Mouse (Mus musculus) adrenal gland, postnatal 25 days (tissue): ENCODE measurements around the gene Rap1a. TPM values are rescaled to one million over a fixed set of nuclear protein-coding genes. Genes with fewer than 3 reads are reported as not detected.

Experiments used
- DNase-seq: peaks from one replicate; pipeline ENCODE4 v3.0.0; 2021; ENCODE audit warnings: mixed read lengths
- total RNA-seq: library from RNA; stranded (reverse); gene quantifications from 2 replicates; pipeline ENCODE4 v1.2.3, GENCODE M21; 2021

Gene Rap1a
- total RNA-seq, 1 experiment from 2014 or later, result 200 TPM

DNA sequence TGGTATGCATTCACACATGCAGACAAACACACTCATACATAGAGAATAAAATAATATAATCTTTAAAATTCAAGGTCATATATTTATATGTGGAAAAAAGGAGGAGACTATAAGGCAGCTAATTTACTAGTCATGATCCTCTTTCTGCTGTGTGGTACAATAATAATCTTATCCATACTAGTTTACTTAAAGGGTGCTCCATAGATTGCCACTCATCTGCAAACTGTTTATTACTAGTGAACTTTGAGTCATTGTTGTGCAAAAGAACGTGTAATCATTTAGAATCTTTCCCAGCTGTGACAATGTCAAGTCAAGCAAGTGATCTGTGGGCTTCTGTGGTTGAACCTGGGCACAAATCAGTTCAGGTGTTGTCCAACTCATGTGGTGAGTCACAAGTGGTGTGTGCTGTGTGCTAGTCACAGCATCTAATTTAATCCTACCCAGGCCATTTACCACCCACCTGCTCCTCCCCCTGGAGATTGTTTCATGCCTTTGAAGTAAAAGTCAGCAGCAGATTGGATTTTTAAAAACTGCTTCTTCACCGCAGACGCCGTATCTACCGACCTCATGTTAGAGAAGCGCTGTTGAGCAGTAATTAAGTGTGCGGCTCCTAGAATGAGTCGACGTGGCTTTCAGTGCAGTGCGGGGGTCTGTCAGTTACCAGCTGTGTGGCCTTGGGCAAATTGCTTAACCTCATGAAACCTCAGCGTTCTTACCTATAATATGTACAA is 5.5 kb upstream of the Rap1a start:
- no peak for DNase-seq

DNA sequence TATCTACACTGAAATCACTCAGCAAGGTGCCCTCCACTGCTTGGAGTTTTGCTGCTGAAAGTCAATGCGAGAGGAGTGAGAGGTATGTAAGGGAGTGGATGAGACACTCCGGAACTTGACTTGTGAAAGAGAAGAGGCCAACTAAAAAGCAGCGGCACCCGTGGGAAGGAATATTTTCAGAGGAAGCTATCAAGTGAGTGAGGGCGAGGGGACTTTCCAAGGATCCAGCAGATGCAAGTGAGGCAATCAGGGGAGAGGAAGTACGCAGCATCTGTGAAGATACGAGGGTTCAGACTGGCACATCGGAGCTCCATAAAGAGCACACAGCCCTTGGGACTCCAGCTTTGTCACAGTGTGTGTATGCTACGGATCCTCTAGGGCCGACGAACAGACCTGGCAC is 2.5 kb upstream of the Rap1a start:
- no peak for DNase-seq

DNA sequence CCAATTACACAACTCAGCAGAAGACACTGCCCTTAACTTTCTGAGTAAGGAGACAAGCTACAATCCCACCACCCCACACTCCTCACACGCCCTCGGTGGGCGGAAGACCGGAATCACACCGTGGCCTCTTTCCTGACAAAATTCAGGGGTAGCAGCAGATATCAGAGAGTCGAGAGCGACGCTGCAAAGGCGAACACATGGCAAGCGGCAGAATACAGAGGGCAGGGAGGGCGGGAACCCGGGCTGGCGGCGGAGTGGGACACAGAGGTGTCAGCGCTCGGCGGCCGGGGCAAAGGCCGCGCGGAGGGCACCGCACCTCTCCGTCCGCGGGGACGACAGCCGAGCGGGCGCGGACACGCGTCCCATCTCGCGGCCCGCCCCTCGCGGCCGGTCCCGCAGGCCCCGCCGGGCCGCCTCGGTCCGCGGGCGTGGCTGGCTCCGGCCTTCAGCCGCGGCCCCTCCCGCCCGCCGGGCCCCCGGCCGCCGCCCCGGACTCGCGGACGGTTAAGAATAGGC is 403 bp downstream of the Rap1a start:
- no peak for DNase-seq

DNA sequence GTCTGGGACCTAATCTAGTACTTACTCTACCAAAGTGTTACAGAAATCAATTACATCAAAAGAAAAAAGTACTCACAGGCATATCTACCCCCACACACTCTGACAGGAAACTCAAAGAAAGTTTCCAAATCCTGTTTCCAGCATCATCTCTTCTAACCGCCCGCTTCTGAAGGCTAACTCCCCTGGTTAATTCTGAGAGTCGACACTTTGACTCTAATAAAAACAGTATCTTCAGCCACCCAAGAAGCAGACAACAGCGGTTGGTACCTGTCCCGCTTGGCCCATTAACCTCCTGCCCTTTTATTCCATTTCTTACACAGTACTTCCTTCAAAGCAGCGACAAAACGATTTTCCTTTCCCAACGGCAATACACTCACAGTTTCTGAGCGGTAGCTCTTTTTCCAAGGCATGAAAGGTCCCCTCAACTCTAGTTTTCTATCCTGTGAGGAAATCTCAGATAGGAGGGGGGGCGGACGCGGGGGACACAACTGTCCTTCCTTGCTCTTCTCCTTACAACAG is 921 bp downstream of the Rap1a start:
- no peak for DNase-seq

DNA sequence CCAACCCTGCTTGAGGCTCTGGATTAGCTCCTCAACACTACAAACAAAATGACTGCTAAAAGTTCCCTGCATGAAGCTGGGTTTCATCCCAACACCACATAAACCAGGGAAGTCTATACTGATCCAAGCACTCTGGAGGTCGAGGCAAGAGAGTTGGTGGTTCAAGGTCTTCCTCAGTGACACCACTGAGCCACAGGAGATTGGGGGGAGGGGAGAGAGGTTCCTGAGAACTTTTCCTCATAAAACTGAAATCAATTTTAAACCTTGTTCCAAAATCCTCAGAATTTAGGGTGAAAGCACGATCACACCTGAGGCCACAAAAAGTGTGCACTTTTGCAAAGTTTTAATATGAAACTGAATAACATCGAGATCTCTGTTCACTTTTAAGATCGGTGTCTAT is 1.8 kb downstream of the Rap1a start:
- DNase-seq, result no peak

DNA sequence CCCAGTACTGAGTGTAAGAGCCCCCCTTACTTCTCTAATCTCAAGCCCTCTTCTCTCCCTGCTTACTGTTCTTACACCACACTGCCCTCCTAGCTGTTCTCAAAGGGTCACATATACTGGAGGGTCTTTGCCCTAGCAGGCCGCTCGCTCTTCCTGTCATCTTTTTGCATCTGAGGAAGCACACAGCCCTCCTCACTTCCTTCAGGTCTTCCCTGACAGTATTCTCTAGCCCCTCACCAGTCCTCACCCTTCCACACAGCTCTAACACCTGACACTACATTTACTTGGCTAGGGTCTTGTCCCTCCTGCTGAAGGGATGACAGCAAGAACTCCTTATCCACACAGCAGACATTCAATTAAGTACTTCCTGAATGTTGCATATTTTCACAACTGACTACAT is 2.4 kb downstream of the Rap1a start:
- no peak for DNase-seq

DNA sequence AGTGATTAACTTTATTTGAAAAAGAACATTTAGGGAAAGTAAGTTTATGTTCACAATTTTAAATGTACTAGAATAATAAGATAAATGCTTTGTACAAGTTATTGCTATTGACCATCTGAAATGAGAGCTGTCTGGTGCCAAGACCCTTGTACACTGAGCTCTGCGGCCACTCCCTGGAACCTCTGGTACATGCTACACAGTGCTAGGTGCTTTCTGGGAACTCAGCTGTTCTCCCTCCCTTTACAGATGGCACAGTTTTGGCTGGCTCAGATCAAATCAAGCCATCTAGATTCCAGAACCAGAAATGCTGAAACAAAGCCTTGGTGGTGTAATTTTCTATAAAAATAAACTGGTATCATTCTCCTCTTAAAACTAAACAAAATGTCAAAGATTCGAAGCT is 3.7 kb downstream of the Rap1a start:
- DNase-seq, result no peak

DNA sequence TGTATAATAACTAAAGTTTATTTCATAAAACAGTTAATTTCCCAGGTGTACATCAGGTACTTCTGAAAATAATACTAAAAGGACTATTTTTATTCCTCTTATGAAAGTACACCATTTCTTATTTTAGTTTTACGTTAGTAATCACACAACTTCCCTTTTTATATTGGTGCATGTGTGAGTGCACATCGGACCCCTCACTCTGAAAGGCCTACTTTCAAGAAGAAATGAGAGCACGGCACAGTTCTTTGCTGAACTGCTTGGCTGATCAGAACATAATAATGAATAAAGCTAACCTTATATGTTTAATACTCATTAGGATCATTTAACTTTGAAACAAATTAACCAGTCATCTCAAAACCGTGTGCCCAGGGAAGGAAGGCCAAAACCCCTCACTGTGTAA is 4.4 kb downstream of the Rap1a start:
- DNase-seq, result no peak

DNA sequence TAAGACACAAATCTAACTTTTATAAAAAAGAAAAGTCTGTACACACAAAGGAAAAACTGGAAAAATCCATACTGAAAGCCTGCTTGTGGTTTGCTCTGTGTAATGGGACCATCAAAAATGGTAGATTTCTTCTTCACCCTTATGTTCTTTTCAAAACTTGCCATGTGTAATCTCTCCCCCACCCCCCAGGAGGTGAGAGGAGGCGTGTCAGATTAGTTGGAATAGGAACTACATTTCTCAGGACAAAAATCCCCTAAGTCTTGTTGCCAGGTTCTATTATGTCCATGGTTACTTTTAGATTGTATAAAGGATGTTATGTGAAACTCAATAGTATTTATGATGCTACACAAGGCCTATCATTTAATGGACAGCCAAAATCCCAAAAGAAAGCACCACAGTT is 6.8 kb downstream of the Rap1a start:
- no peak for DNase-seq

DNA sequence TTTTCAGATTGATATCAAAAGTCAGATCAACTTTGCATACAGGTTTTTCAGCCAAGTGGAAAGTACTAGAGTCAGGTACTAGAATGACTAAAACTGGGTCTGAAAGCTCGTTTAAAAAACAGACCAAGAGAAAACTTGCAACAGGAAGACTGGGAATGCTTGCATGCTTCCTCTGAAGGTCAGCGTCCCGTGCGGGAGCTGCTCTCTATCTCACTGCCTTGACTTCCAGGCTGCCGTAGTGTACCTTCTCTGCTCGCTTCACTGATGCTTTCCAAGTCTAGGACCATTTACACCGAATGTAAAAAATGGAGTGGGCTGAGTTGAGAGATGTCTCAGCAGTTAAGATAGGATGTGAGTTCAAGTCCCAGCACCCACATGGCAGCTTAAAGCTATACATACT is 8.8 kb downstream of the Rap1a start:
- DNase-seq, result no peak

DNA sequence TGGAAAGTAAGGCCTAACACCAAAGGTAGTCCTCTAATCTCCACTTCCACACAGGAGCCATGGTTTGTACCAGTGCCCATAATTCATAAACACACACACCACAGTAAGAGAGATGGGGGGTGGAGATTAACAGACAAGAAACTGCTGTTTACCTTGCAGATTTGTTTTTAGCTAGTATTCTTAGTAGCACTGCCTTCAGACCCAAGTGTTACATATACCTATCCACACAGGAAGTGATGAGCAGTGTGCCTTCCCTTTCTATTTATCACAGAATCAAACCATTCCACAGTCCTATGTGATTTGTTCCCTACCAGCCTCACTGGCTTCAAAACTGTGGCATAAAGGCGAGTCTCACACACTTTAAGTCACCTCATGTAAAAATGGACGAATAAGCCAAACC is 10.0 kb downstream of the Rap1a start:
- no peak for DNase-seq

DNA sequence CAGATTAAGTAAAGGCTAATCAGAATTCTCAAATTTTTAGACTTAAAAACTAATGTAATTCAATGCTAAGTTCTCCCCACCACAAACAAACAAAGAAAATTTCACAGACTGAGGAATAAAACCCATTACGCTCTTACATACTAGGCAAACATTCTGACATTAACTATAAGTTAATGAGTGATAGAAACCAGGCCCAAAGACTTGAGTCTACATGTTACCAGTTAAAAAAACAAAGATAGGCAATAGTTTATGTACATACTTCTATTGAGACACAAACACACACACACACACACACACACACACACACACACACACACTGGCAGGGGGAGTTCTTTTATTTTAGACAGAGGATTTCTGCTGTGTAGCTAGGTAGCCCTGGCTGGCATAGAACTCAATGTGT is 10.8 kb downstream of the Rap1a start:
- no peak for DNase-seq

DNA sequence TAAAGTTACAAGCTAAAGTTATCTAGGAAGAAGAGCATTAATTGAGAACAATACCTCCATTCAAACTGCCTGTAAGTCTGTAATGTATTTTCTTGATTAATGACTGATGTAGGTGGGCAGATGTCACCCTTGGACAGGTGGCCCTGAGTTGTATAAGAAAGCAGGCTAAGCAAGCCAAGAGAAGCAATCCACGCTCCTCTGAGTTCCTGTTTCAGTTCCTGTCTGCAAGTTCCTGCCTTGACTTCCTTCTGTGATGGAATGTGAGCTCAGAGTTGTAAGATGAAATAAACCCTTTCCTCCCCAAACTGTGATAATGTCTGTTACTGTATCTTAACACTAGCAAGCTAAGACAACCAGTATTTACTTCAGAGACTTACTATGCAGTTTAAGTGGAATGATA is 11.4 kb downstream of the Rap1a start:
- no peak for DNase-seq

DNA sequence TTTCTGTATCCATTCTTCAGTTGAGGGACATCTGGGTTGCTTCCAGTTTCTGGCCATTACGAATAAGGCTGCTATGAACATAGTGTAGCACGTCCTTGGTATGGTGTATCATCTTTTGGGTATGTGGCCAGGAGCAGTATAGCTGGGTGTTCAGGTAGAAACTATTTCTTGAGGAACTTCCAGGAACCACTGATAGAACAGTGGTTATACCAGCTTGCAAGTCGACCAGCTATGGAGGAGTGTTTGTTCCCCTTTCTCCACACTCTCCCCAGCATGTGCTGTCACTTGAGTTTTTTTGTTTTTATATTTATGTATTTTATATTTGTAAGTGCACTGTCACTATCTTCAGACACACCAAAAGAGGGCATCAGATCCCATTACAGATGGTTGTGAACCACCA is 13.8 kb downstream of the Rap1a start:
- DNase-seq, result no peak

DNA sequence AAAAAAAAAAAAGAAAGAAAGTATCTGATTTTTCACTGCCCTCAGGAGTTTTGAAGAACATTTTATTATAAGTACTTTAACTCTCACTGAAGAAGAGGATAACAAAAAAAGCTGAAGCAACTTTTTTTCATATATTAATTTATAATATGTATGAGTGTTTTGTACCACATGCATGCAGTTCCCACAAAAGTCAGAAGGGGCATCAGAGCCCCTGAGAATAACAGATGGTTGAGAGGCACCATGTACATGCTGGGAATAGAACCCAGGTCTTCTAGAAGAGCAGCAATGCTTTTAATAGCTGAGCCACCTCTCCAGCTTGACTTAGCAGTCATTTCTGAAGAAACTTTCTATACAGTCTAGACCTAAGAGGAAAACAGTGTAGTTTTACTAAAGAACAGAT is 15.3 kb downstream of the Rap1a start:
- DNase-seq, result no peak

DNA sequence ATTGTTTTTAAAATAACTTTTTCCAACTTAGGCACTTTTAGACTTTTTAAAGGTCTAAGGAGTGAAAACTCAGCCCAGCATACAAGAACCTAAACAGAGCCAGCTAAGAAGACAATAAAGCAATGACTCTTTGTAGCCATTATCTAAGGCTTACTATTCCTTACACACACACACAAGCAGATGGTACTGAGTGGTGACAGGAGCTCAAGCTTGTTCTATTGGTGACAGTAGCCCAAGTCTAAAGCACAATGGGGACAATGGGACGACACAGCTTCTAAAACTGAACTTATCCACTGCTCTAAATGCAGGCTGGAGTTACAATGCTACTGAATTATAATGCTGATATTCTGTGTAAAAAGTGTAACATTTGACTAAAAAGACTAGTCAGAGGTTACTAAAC is 17.3 kb downstream of the Rap1a start:
- no peak for DNase-seq

DNA sequence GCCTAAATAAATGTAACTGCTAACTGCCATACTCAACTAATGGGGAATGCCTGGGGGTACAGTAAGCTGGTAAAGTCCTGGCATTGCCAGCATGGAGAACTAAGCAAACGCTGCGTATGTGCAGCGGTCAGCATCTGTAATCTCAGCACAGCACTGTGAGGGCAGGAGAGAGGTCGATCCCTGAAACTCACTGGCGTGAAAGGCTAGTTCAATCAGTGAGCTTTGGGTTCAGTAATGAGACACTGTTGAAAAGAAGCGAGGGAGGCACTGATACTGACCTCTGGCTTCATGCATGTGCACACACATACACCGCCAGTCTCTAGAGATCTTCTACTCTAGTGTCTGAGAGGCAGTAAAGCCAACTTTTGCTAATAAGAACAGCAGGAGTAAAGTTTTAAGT is 18.7 kb downstream of the Rap1a start:
- DNase-seq, result no peak

DNA sequence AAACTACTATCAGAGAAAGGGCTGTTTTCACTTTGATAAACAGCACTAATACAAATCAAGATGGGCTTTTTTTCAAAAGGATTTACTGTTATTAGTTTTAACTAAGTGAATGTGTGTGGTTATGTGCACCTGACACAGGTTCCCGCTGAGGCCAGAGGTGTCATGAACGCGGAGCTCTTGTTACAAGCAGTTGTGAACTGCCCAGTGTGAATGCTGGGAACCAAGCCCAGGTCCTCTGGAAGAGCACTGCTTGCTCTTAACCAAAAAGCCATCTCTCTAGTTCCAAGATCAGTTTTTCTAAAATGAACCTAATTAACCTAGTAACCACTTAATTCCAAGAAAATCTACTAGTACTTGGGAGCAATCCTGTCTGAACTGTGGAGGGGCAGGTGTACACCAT is 23.1 kb downstream of the Rap1a start:
- no peak for DNase-seq

DNA sequence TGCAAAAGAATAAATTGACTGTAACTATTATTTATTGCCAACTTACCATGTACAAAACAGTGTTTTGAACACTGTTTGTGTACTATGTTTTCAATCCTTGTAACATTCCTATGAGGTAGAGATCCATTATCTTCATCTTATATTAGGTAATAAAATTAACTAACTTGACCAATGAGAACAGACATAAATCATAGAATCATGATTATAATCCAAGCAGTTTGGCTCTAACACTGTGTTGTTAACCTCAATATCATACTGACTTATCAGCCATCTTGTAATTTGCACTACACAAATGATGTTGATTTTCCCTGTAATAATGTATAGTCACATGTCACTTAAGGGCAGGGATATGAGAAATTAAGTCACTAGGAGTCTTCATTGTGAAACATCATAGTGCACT is 26.6 kb downstream of the Rap1a start:
- no peak for DNase-seq

DNA sequence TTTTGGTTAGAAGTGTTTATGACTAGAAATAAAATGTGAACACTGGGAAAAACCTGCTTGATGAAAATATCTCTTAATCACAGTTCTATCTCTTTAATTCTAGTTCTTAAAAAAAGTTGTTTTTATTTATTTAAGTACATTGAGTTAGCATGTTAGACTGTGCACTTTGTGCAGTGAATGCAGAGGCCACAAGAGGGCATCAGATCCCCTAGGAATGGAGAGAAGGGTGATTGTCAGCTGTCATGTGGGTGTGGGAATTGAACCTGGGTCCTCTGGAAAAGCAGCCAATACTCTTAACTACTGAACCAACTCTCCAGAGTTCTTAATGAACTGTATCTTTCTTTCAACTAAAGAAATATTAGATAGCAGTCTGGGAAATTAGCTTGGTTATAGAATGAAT is 29.6 kb downstream of the Rap1a start:
- peak; percentile 21 for DNase-seq

DNA sequence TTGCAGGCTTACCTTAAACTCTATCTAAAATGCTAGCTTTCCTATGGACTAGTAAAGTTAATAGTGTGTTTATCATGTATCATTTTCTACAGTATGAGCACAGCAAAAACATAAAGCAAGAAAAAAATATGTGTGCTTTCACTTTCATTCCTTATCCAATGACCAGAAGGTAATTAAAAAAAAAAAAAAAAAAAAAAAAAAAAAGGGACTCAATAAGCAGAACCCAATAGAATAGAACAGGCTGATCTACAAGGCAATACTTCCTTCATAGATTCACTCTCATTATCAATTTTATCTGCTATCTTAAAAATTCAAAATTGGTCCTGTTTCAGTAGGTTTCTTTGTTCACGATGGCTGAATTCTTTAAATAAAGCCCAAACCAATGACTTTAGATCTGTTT is 30.3 kb downstream of the Rap1a start:
- no peak for DNase-seq

DNA sequence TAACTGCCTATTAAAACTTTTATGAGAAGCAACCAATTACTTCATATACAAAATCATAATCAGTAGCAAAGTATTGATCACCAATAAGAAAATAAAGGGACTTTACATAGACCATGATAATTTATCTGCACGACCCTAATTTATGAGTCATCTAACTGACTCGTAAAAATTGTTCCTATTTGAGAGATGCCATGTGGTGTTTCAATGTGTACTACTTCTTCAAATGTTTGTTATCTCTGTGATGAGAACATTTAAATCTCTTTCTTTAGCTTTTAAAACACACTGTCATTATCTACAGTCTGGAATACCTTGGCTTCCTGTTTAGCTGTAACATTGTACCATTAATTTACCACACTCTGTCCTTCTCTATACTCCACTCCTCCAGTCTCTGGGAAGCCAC is 31.8 kb downstream of the Rap1a start:
- no peak for DNase-seq

DNA sequence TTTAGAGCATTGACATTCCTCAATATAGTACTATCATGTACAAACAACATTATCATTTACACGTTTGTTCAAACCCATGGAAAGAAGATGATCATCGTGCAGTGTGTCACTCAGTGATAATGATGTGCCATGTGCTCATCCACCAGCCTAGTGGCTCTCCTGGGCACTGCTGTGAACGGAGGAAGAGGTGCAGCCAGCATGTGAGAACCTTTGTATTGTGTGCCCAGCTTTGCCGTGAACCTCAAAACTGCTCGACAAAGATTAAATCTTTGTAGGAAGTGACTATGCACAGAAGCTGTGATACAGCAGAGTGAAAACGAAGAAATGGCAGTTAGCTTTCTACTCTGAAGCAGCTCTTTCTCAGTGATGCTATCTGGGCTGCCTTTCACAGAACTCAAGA is 32.6 kb downstream of the Rap1a start:
- DNase-seq, result no peak

DNA sequence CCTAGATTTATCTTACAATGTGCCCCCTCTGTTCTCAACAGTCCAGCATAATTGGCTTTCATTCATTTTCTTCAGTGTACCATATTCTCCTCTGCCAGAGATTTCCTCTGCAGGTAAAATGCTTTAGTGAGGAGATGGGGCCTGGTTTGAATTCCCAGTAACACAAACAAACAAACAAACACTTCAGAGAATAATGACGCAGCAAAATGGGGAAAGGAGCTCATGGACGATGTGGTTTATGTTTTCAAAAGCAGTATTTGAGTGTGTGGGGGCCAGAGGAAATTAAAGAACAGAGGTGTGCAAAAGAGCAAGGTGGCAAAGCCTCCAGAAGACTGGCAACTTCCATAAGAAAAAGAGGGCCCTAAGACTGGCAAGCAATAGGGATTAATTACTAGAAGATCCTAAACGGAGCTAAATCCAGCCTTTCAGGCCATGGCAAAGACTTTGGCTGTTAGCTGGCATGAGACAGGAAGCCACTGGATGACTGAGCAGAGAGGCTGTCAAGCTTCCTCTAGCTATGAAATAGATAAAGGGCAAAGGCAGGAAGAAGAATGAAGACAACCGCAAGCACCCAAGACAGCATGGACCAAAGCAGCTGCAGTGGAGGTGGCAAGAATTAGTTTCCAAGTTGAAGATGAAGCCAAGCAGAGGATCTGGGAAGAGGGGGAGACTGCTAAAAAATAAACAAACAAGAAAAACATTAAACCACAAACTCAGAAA is 37.8 kb downstream of the Rap1a start:
- DNase-seq, result no peak
